Comparison of ENCODE assay signal across 29 mouse cellular contexts in genomic region chr10:43593182-43593581, GRCm38 (mm10). TPM values are rescaled to one million over a fixed set of nuclear protein-coding genes. Genes with fewer than 3 reads are reported as not detected.
DNase-seq lines count a peak whose midpoint lies in the region; ATAC-seq and TF ChIP-seq lines count a peak whose summit lies in the region.
"Had no signal": no experiment of that assay in that cellular context is flagged by ENCODE, and none has a peak within 500 bp of the region (broad histone marks: within the 10 kb centered on the region; RNA-seq: fewer than 3 reads in every experiment).

No protein-coding gene starts in this region.

- TF ChIP-seq RAD21 in MEL (IDR thresholded peaks at IDR 0.05; ENCODE audit: low read depth, low read length) = no peak

- H3K4me2 ChIP-seq in liver, embryonic 11.5 days = peak overlapping the region; percentile 37
- H3K4me2 ChIP-seq in liver, embryonic 16.5 days (ENCODE audit: low read depth, low read length) = peak overlapping the region; percentile 57
- H3K4me2 ChIP-seq in kidney, embryonic 15.5 days = no peak overlapping the region
- H3K4me2 ChIP-seq: embryonic facial prominence, embryonic 13.5 days; heart, embryonic 11.5 days; hindbrain, embryonic 12.5 days; limb, embryonic 13.5 days; midbrain, embryonic 15.5 days; neural tube, embryonic 15.5 days had no signal

- peak overlapping the region; percentile 29; the same call in 1 of the 2 replicates for H3K27ac ChIP-seq in MEL (ENCODE audit: control insufficient read depth, low read depth, low read length)
- peak overlapping the region; percentile 87 for H3K27ac ChIP-seq in bone marrow, adult 2 months (ENCODE audit: control insufficient read depth, insufficient read depth, low read depth, low read length, poor library complexity)
- H3K27ac ChIP-seq in liver, embryonic 11.5 days (ENCODE audit: low read depth, low read length) = peak overlapping the region; percentile 13
- H3K27ac ChIP-seq in liver, embryonic 16.5 days (ENCODE audit: low read length) = peak overlapping the region; percentile 97
- H3K27ac ChIP-seq in kidney, embryonic 15.5 days = no peak overlapping the region
- H3K27ac ChIP-seq: embryonic facial prominence, embryonic 13.5 days; hindbrain, embryonic 12.5 days; hindbrain, postnatal 0 days; limb, embryonic 13.5 days; midbrain, embryonic 10.5 days; midbrain, embryonic 15.5 days; neural tube, embryonic 15.5 days had no signal

- peaks cover 0 to 28% of the 10 kb centered on the region in 2 experiments; a peak in 2 of 4 replicates for H3K36me3 ChIP-seq in MEL (ENCODE audit: control insufficient read depth in 1 of 2, insufficient read depth in 2 of 2, low read length in 2 of 2)
- H3K36me3 ChIP-seq in liver, embryonic 11.5 days (ENCODE audit: control insufficient read depth, insufficient read depth, low read length) = no peaks in the 10 kb centered on the region
- no peaks in the 10 kb centered on the region for H3K36me3 ChIP-seq in liver, embryonic 16.5 days (ENCODE audit: control insufficient read depth, insufficient read depth)
- no peaks in the 10 kb centered on the region for H3K36me3 ChIP-seq in kidney, embryonic 15.5 days
- H3K36me3 ChIP-seq: embryonic facial prominence, embryonic 13.5 days; hindbrain, embryonic 12.5 days; limb, embryonic 13.5 days; midbrain, embryonic 10.5 days; midbrain, embryonic 15.5 days; neural tube, embryonic 15.5 days had no signal

- H3K4me3 ChIP-seq in MEL (ENCODE audit: control insufficient read depth in 1 of 2, insufficient read depth in 1 of 2, low read depth in 2 of 2, low read length in 2 of 2) = no peak overlapping the region
- H3K4me3 ChIP-seq in bone marrow, adult 2 months (replicated peaks; ENCODE audit: control insufficient read depth, low read depth, low read length) = peak overlapping the region; percentile 70
- peak overlapping the region; percentile 26; the same call in 1 of the 2 replicates for H3K4me3 ChIP-seq in liver, embryonic 11.5 days (ENCODE audit: low read depth, low read length)
- peak overlapping the region; percentile 65 for H3K4me3 ChIP-seq in liver, embryonic 16.5 days (ENCODE audit: low read depth, low read length)
- H3K4me3 ChIP-seq in kidney, embryonic 15.5 days (replicated peaks) = no peak overlapping the region
- H3K4me3 ChIP-seq: embryonic facial prominence, embryonic 13.5 days; hindbrain, embryonic 12.5 days; limb, embryonic 13.5 days; midbrain, embryonic 10.5 days; midbrain, embryonic 15.5 days; neural tube, embryonic 15.5 days had no signal

- H3K79me2 ChIP-seq in MEL (ENCODE audit: control insufficient read depth, insufficient read depth, low read length, poor library complexity) = no peaks in the 10 kb centered on the region

- H3K4me1 ChIP-seq in MEL (ENCODE audit: control insufficient read depth in 1 of 2, insufficient read depth in 2 of 2, low read length in 2 of 2) = peaks cover 17 to 41% of the 10 kb centered on the region in 2 experiments
- peaks cover 24% of the 10 kb centered on the region for H3K4me1 ChIP-seq in bone marrow, adult 2 months (ENCODE audit: control insufficient read depth, insufficient read depth, low read length)
- H3K4me1 ChIP-seq in liver, embryonic 11.5 days (replicated peaks; ENCODE audit: control insufficient read depth, insufficient read depth, low read length) = peaks cover 39% of the 10 kb centered on the region
- peaks cover 73% of the 10 kb centered on the region for H3K4me1 ChIP-seq in liver, embryonic 16.5 days (ENCODE audit: control insufficient read depth, low read depth, low read length)
- peaks cover 15% of the 10 kb centered on the region for H3K4me1 ChIP-seq in kidney, embryonic 15.5 days
- H3K4me1 ChIP-seq: midbrain, embryonic 15.5 days had no signal

- no peaks in the 10 kb centered on the region for H3K27me3 ChIP-seq in MEL (ENCODE audit: control insufficient read depth in 1 of 2, insufficient read depth in 2 of 2, low read length in 2 of 2)
- no peaks in the 10 kb centered on the region for H3K27me3 ChIP-seq in liver, embryonic 11.5 days (replicated peaks; ENCODE audit: control insufficient read depth, insufficient read depth, low read length)
- H3K27me3 ChIP-seq in liver, embryonic 16.5 days (ENCODE audit: control insufficient read depth, insufficient read depth, low read depth, low read length) = no peaks in the 10 kb centered on the region
- H3K27me3 ChIP-seq in kidney, embryonic 15.5 days = no peaks in the 10 kb centered on the region
- H3K27me3 ChIP-seq: embryonic facial prominence, embryonic 13.5 days; hindbrain, embryonic 12.5 days; limb, embryonic 13.5 days; midbrain, embryonic 15.5 days; neural tube, embryonic 15.5 days had no signal

- no peak for TF ChIP-seq POLR2A in MEL (IDR thresholded peaks at IDR 0.05; ENCODE audit: control insufficient read depth in 1 of 2, insufficient read depth in 1 of 2, low read depth in 1 of 2, low read length in 2 of 2, poor library complexity in 1 of 2)
- TF ChIP-seq POLR2A in bone marrow, adult 2 months (IDR thresholded peaks at IDR 0.05; ENCODE audit: borderline replicate concordance, control insufficient read depth, low read depth, low read length) = no peak

- no peak for TF ChIP-seq EP300 in MEL (IDR thresholded peaks at IDR 0.05; ENCODE audit: low read depth in 1 of 2, low read length in 2 of 2)

- DNase-seq in MEL (ENCODE audit: low read depth, low spot score) = peak; percentile 55
- DNase-seq in liver, embryonic 11.5 days (ENCODE audit: low spot score) = no peak
- DNase-seq in lung, postnatal 36 days = no peak
- no peak for DNase-seq in right cerebral cortex, adult 18-20 months
- no peak for DNase-seq in right cerebral cortex, postnatal 4 days
- DNase-seq: adrenal gland, adult 8-10 months; cerebellum, adult 9-11 months; gastrocnemius, postnatal 25 days; heart, postnatal 36 days; kidney, adult 9 months; kidney, postnatal 14 days; lung, adult 2 months; lung, postnatal 14 days; retina, postnatal 1 day; right cerebral cortex, postnatal 25 days; thymus, postnatal 25 days had no signal

- H3K9me3 ChIP-seq in MEL (replicated peaks; ENCODE audit: insufficient read depth, low read length) = no peaks in the 10 kb centered on the region
- H3K9me3 ChIP-seq in liver, embryonic 11.5 days (ENCODE audit: control insufficient read depth, low read length) = no peaks in the 10 kb centered on the region
- no peaks in the 10 kb centered on the region for H3K9me3 ChIP-seq in liver, embryonic 16.5 days (replicated peaks; ENCODE audit: control insufficient read depth, low read length)
- no peaks in the 10 kb centered on the region for H3K9me3 ChIP-seq in kidney, embryonic 15.5 days (replicated peaks)
- H3K9me3 ChIP-seq: embryonic facial prominence, embryonic 13.5 days; hindbrain, embryonic 12.5 days; limb, embryonic 13.5 days; midbrain, embryonic 10.5 days; midbrain, embryonic 15.5 days; neural tube, embryonic 15.5 days had no signal

- TF ChIP-seq CTCF in MEL (IDR thresholded peaks at IDR 0.05 in 2 of 3, conservative IDR thresholded peaks at IDR 0.05 in 1 of 3; ENCODE audit: control insufficient read depth in 1 of 3, insufficient read depth in 1 of 3, low read depth in 2 of 3, low read length in 3 of 3, poor library complexity in 1 of 3, severe bottlenecking in 1 of 3) = no peak
- no peak for TF ChIP-seq CTCF in bone marrow, adult 2 months (IDR thresholded peaks at IDR 0.05; ENCODE audit: control insufficient read depth, insufficient read depth, low read length)

- H3K9ac ChIP-seq in MEL (ENCODE audit: control insufficient read depth, low read depth, low read length, poor library complexity, severe bottlenecking) = no peak overlapping the region
- H3K9ac ChIP-seq in liver, embryonic 11.5 days (ENCODE audit: low read depth, low read length) = no peak overlapping the region
- H3K9ac ChIP-seq in liver, embryonic 16.5 days (ENCODE audit: low read depth, low read length) = peak overlapping the region; percentile 71
- no peak overlapping the region for H3K9ac ChIP-seq in kidney, embryonic 15.5 days
- H3K9ac ChIP-seq: embryonic facial prominence, embryonic 13.5 days; hindbrain, embryonic 12.5 days; limb, embryonic 13.5 days; midbrain, embryonic 15.5 days; neural tube, embryonic 15.5 days had no signal

- 70% methylated on average over 5 of the region's 5 CpGs for WGBS in bone marrow, adult 2 months
- WGBS in liver, embryonic 11.5 days = 66% methylated on average over 5 of the region's 5 CpGs
- WGBS in liver, embryonic 16.5 days (ENCODE audit: insufficient replicate concordance) = 36% methylated on average over 5 of the region's 5 CpGs
- WGBS in kidney, embryonic 15.5 days = 83% methylated on average over 5 of the region's 5 CpGs

- peak; percentile 80 for ATAC-seq in liver, embryonic 11.5 days (replicated peaks; ENCODE audit: low FRiP score)
- ATAC-seq in liver, embryonic 16.5 days (ENCODE audit: low read depth) = peak; percentile 88
- ATAC-seq in kidney, embryonic 15.5 days (replicated peaks; ENCODE audit: low FRiP score) = no peak
- ATAC-seq: forebrain, embryonic 14.5 days; hindbrain, postnatal 0 days; intestine, postnatal 0 days; midbrain, embryonic 15.5 days had no signal

TF ChIP-seq in MEL, 35 proteins besides CTCF, POLR2A, EP300 and RAD21 (continues in another document):
- TF ChIP-seq RCOR1 (IDR thresholded peaks at IDR 0.05; ENCODE audit: low read depth, low read length) (0 out of 2 replicates have a peak, but pooled peaks have one; percentile 7), MAX (IDR thresholded peaks at IDR 0.05; ENCODE audit: low read length) (no peak), ZKSCAN1 (IDR thresholded peaks at IDR 0.05; ENCODE audit: low read depth, low read length) (no peak), ZNF384 (IDR thresholded peaks at IDR 0.05; ENCODE audit: low read depth, low read length) (no peak)

RNA-seq across cellular contexts. Expression of gene Cd24a, which starts 15.1 kb away (rescaled TPM):
- 96.6 and 119 TPM in 2 replicates for total RNA-seq in MEL (2012; rRNA removed)
- 100 to 1,000 TPM in 1 of 2 experiments, not detected in 1; 181 TPM for polyA plus RNA-seq in MEL (2012; ENCODE audit: insufficient read depth in 1 of 2, insufficient read length in 2 of 2, low read depth in 1 of 2, low replicate concordance in 2 of 2, missing spikeins in 1 of 2)
- 790 and 1,396 TPM in 2 replicates for polyA plus RNA-seq in bone marrow, adult 2 months (2011; ENCODE audit: insufficient read depth, insufficient read length, low replicate concordance, missing spikeins)
- 420 and 459 TPM in 2 replicates for polyA plus RNA-seq in liver, embryonic 11.5 days (2014; fragmentation: Nextera tagmentation; extraction: Ambion mirVana)
- polyA plus RNA-seq in liver, embryonic 16.5 days (2015; fragmentation: Nextera tagmentation; extraction: Ambion mirVana) = 927 and 938 TPM in 2 replicates
- 425 and 436 TPM in 2 replicates for polyA plus RNA-seq in kidney, embryonic 15.5 days (2015; fragmentation: Nextera tagmentation; extraction: Ambion mirVana)

RNA-seq across cellular contexts. Expression of gene 1700021F05Rik, which starts 52.4 kb away (rescaled TPM):
- 62.3 and 66.5 TPM in 2 replicates for total RNA-seq in MEL (2012; rRNA removed)
- 10 to 100 TPM in 1 of 2 experiments, not detected in 1; 93.8 TPM for polyA plus RNA-seq in MEL (2012; ENCODE audit: insufficient read depth in 1 of 2, insufficient read length in 2 of 2, low read depth in 1 of 2, low replicate concordance in 2 of 2, missing spikeins in 1 of 2)
- polyA plus RNA-seq in bone marrow, adult 2 months (2011; ENCODE audit: insufficient read depth, insufficient read length, low replicate concordance, missing spikeins) = 28.8 and 56.2 TPM in 2 replicates
- polyA plus RNA-seq in liver, embryonic 11.5 days (2014; fragmentation: Nextera tagmentation; extraction: Ambion mirVana) = 79.5 and 80.7 TPM in 2 replicates
- polyA plus RNA-seq in liver, embryonic 16.5 days (2015; fragmentation: Nextera tagmentation; extraction: Ambion mirVana) = 21.6 and 26.4 TPM in 2 replicates
- polyA plus RNA-seq in kidney, embryonic 15.5 days (2015; fragmentation: Nextera tagmentation; extraction: Ambion mirVana) = 74.3 and 77.4 TPM in 2 replicates

Comparison
In these comparisons a context has a peak if more than half of its experiments do, and no peak if none do; other contexts are left out.
1. H3K4me3 ChIP-seq: peak in bone marrow, adult 2 months (single experiment), liver, embryonic 11.5 days (single experiment) and liver, embryonic 16.5 days (single experiment); none in MEL (0 of 2) and kidney, embryonic 15.5 days (single experiment).